Mouse (Mus musculus) ovary, adult 2 months (tissue): Measurements from ENCODE around the gene Olfr836. TPM values are rescaled to one million over a fixed set of nuclear protein-coding genes. Genes with fewer than 3 reads are reported as not detected.

Experiments
- polyA plus RNA-seq: library from polyadenylated mRNA; depleted of rRNA; stranded (reverse); fragments of >200 nt; gene quantifications from 2 replicates; pipeline ENCODE4 v1.2.3, GENCODE M21; 2012; rRNA removed

Gene Olfr836
- polyA plus RNA-seq, result not detected in 2 replicates

DNA sequence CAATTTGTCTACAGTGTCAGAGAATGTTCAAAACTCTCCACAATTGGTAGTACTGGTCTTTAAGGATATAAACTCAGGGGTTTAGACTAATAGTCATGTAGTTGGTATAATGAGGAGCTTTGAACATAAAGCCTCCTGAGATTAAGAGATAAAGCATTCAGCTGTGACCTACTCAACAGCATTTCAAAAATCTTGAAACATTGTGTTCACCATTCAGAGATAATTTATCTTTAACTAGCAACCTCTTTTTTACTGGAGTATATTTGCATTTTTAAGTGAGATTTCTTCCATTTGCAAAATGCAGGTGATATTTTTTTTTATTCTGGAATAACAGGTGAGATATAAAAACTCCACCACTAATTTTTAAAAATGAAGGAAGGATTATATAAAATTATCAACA lies at the start of gene Olfr836:
Gene Olfr836, plus strand, starts transcription at position 301 of the 400 bp plus-strand sequence.

DNA sequence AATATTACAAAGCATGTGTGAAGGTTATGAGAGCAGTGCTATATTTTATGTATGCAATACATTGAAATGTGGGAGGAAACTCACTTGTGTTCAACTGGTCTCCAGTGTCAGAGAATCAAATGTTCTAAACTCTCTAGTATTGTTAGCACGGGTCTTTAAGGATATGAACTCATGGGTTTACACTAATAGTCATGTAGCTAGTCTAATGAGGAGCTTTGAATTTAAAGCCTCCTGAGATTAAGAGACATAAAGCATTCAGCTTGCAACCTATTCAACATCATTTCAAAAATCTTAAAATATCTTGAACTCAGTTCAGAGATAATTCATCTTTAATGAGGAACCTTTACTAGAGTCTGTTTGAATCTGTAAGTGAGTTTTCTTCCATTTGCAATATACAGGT lies 15.8 kb downstream of the Olfr836 start, which contains the start of gene Olfr837:
Gene Olfr837, plus strand, starts transcription at position 301 of the 400 bp plus-strand sequence.

Other genes starting within 250 kb of the Olfr836 start
- gene Olfr830, start 245.7 kb upstream of the Olfr836 start, polyA plus RNA-seq, result not detected in 2 replicates
- gene Olfr832, start 183.3 kb upstream of the Olfr836 start, polyA plus RNA-seq, result not detected in 2 replicates
- not detected in 2 replicates for gene Olfr834, start 132.4 kb upstream of the Olfr836 start, polyA plus RNA-seq
- not detected in 2 replicates for gene Olfr835, start 87.6 kb upstream of the Olfr836 start, polyA plus RNA-seq
- gene Olfr837, start 15.9 kb downstream of the Olfr836 start, polyA plus RNA-seq, result not detected in 2 replicates
- gene Olfr839-ps1, start 56.9 kb downstream of the Olfr836 start, polyA plus RNA-seq, result not detected in 2 replicates
- gene Olfr843, start 131.6 kb downstream of the Olfr836 start, polyA plus RNA-seq, result not detected in 2 replicates
- gene Olfr844, start 196.0 kb downstream of the Olfr836 start, polyA plus RNA-seq, result not detected in 2 replicates
- gene Olfr845, start 216.1 kb downstream of the Olfr836 start, polyA plus RNA-seq, result not detected in 2 replicates
- not detected in 2 replicates for gene Olfr846, start 243.6 kb downstream of the Olfr836 start, polyA plus RNA-seq